Mouse (Mus musculus) heart, postnatal 10 days (tissue): ENCODE measurements around the gene Wnt8b. TPM values are rescaled to one million over a fixed set of nuclear protein-coding genes. Genes with fewer than 3 reads are reported as not detected.

Experiments used
- DNase-seq, 2 experiments: peaks; one replicate each; pipeline ENCODE4 v3.0.0; 2021
- intact Hi-C: fragments of 180-260 bp; cut with DNase I; formaldehyde crosslinking; loops from one replicate; pipeline ENCODE4 v1.15.1; 2025
- total RNA-seq, 2 experiments: library from RNA; stranded (reverse); gene quantifications; 2 replicates each; pipeline ENCODE4 v1.2.3; 2021

Gene Wnt8b
- total RNA-seq, 2 experiments from 2014 or later: not detected

DNA sequence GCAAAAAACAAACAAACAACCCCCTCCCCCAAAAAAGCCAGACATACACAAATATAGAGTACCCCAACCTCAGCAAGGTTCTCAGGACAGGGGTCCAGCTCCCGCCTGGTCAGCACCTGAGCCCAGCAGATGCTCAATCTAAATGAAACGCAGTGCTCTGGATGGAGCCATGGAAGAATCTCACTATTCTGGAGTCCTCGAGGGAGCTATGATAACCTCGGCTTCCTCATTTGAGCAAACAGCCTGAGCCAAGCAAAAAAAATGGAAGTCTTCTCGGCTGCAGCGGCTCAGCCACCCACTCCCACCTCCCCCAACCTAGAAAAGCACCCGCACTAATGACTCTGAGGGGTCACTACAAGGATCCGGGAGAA, 61.2 kb downstream of the Wnt8b start:
- intact Hi-C loops: no loop called here
- DNase-seq: no peak

DNA sequence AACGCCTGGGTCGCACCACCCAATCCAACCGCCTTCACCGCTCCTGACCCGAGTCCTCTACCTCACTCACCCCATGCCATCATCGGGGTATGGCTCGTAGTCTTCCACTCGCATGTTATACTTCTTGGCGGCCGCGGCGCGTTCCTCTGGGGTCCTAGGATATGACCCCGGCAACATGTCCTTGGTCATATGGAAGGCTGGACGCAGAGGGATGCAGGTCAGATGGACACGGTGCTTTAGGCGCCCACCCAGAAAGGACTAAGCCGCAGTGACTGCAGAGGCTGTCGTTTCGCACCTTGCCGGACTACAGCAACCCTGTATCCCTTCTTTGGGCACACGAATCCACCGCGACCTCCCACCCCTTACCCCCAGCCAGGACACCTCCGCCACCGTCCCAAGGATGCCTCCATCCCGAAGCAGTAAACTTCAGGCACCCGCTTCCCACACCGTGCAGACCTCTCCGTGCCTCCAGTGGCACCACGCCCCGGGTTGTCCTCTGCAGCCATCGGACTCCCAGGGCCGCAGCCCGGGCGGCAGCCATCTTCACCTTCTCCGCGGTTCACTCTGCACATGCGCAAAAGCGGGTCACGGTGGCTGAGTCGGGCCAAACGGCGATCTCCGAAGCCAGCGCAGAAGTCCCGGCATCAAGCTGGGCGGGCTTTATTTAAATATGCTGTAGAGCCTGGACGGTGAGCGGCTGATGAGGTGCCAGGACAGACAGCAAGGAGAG, 61.8 kb downstream of the Wnt8b start, which contains the start of gene Ndufb8:
Gene Ndufb8, minus strand, starts transcription at position 580 of the 730 bp plus-strand sequence.
- peak; percentile 98 to 99 for DNase-seq
- intact Hi-C loops: no loop called here

DNA sequence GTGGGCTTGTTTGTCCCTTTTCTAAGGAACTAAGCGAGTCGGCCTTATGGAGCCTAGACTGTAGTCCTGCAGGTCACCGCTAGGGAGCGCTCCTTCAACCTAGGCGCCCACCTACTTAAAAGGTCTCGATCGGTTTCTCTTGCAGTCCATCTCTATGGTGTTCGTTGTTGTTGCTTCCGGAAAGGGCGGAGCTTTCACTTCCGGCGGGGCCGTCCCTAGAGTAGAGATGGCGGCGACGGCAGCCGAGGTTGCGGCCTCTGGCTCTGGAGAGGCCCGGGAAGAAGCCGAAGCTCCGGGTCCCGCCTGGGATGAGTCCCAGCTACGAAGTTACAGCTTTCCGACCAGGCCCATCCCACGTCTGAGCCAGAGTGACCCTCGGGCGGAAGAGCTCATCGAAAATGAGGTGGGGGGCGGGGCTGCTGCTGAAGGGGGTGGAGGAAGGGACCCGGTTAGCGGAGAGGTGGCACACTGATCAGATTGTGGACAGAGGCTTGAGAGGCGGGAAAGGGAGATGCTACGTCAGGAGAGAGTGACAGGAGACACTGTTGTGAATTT, 69.5 kb downstream of the Wnt8b start, which contains the start of gene Hif1an:
Gene Hif1an, plus strand, starts transcription at position 199 of the 555 bp plus-strand sequence.
- peak; percentile 96 to 97 for DNase-seq
- intact Hi-C loops: no loop called here

Other genes starting within 250 kb of the Wnt8b start
- gene Scd2, start 199.8 kb upstream of the Wnt8b start, total RNA-seq: 10 to 100 TPM; 30.3 to 34.6 TPM
- 10 to 100 TPM; 44.0 to 67.2 TPM for gene Scd4, start 160.4 kb upstream of the Wnt8b start, total RNA-seq
- gene Scd1, start 85.6 kb upstream of the Wnt8b start, total RNA-seq: 10 to 100 TPM; 19.7 to 30.1 TPM
- gene Sec31b, start 52.4 kb downstream of the Wnt8b start, total RNA-seq: 1 to 10 TPM; 4.5 to 4.7 TPM
- gene Gm20538, start 59.4 kb downstream of the Wnt8b start, total RNA-seq: not detected
- 1,000 to 10,000 TPM; 1,469 to 1,488 TPM for gene Ndufb8, start 62.0 kb downstream of the Wnt8b start, total RNA-seq
- 10 to 100 TPM; 45.6 to 54.0 TPM for gene Hif1an, start 69.4 kb downstream of the Wnt8b start, total RNA-seq